Mouse (Mus musculus) MEL (cell line): ENCODE measurements around the gene Tekt5.

Experiments
- CHD1 ChIP-seq: IDR thresholded peaks from 2 replicates; pipeline ENCODE4 v1.6.1; 2012; ENCODE audit warnings: low read depth, mild to moderate bottlenecking, inconsistent platforms, low read length, improper control_type of control experiment
- CHD2 ChIP-seq: IDR thresholded peaks from 2 replicates; pipeline ENCODE4 v1.6.1; 2011; ENCODE audit warnings: low read length, improper control_type of control experiment
- CTCF ChIP-seq, 3 experiments: IDR thresholded peaks in 2 of 3; conservative IDR thresholded peaks in 1 of 3; 2 replicates each; pipeline ENCODE4 v1.5.1; 2011 to 2012; ENCODE audit warnings: low read length in 3 of 3, low read depth in 2 of 3, mild to moderate bottlenecking in 2 of 3, improper control_type of control experiment in 1 of 3, inconsistent platforms in 1 of 3, mixed read lengths in 1 of 3, moderate library complexity in 1 of 3; ENCODE audit not compliant: control insufficient read depth in 1 of 3, insufficient read depth in 1 of 3, poor library complexity in 1 of 3, severe bottlenecking in 1 of 3
- ELF1 ChIP-seq: IDR thresholded peaks from 2 replicates; pipeline ENCODE4 v1.6.1; 2014; ENCODE audit warnings: low read depth, mild to moderate bottlenecking, inconsistent platforms, low read length, improper control_type of control experiment, moderate library complexity
- EP300 ChIP-seq, 2 experiments: IDR thresholded peaks; 2 replicates each; pipeline ENCODE4 v1.6.1; 2011; ENCODE audit warnings: improper control_type of control experiment in 2 of 2, low read length in 2 of 2, low read depth in 1 of 2, mild to moderate bottlenecking in 1 of 2
- JUND ChIP-seq: IDR thresholded peaks from 2 replicates; pipeline ENCODE4 v1.6.1; 2011; ENCODE audit warnings: low read depth, mild to moderate bottlenecking, improper control_type of control experiment, low read length
- KAT2A ChIP-seq: conservative IDR thresholded peaks from 2 replicates; pipeline ENCODE4 v1.6.1; 2012; ENCODE audit warnings: low read depth, low read length, improper control_type of control experiment, inconsistent platforms
- NELFE ChIP-seq: IDR thresholded peaks from 2 replicates; pipeline ENCODE4 v1.6.1; 2011; ENCODE audit warnings: low read depth, low read length, improper control_type of control experiment
- POLR2A ChIP-seq, 2 experiments: IDR thresholded peaks; 2 replicates each; pipeline ENCODE4 v1.6.1; 2011 to 2012; ENCODE audit warnings: low read length in 2 of 2, mild to moderate bottlenecking in 2 of 2, control low read depth in 1 of 2, improper control_type of control experiment in 1 of 2, low read depth in 1 of 2, moderate library complexity in 1 of 2; ENCODE audit not compliant: control insufficient read depth in 1 of 2, insufficient read depth in 1 of 2, poor library complexity in 1 of 2
- TCF12 ChIP-seq: IDR thresholded peaks from 2 replicates; pipeline ENCODE4 v1.6.1; 2014; ENCODE audit warnings: low read depth, mild to moderate bottlenecking, inconsistent platforms, low read length, improper control_type of control experiment, moderate library complexity
- USF1 ChIP-seq: IDR thresholded peaks from 2 replicates; pipeline ENCODE4 v1.6.1; 2014; ENCODE audit warnings: low read depth, mild to moderate bottlenecking, inconsistent platforms, low read length, improper control_type of control experiment, moderate library complexity

GRCm38 (mm10) chr16:10313226-10313625 lies 82.1 kb downstream of the Tekt5 start:
- TF ChIP-seq POLR2A (IDR thresholded peaks at IDR 0.05; ENCODE audit: control insufficient read depth in 1 of 2, insufficient read depth in 1 of 2, low read depth in 1 of 2, low read length in 2 of 2, poor library complexity in 1 of 2) (no peak), EP300 (IDR thresholded peaks at IDR 0.05; ENCODE audit: low read depth in 1 of 2, low read length in 2 of 2) (no peak), CTCF (IDR thresholded peaks at IDR 0.05 in 2 of 3, conservative IDR thresholded peaks at IDR 0.05 in 1 of 3; ENCODE audit: control insufficient read depth in 1 of 3, insufficient read depth in 1 of 3, low read depth in 2 of 3, low read length in 3 of 3, poor library complexity in 1 of 3, severe bottlenecking in 1 of 3) (no peak), USF1 (no peak), ELF1 (no peak), JUND (no peak), KAT2A (no peak), CHD2 (no peak), TCF12 (no peak), CHD1 (no peak), NELFE (no peak)
